Mouse (Mus musculus) CH12.LX (cell line): ENCODE measurements around the gene Abhd16b. TPM values are rescaled to one million over a fixed set of nuclear protein-coding genes. Genes with fewer than 3 reads are reported as not detected.

Experiments
- DNase-seq: peaks from one replicate; pipeline ENCODE4 v3.0.0-alpha.2; 2013; ENCODE audit errors: extremely low read depth
- H3K27ac ChIP-seq: 2 replicates; pipeline ENCODE4 v1.5.1; 2012; ENCODE audit warnings: low read depth, mild to moderate bottlenecking, control low read depth, moderate library complexity; ENCODE audit not compliant: insufficient read depth
- H3K27me3 ChIP-seq: replicated peaks from 2 replicates; pipeline ENCODE3; 2012; ENCODE audit warnings: inconsistent platforms
- H3K36me3 ChIP-seq, 2 experiments: replicated peaks in 1 of 2; 2 replicates each; pipeline versions ENCODE3 to v1.6.1; 2012; ENCODE audit warnings: inconsistent platforms in 1 of 2, low read length in 1 of 2, mild to moderate bottlenecking in 1 of 2, mixed read lengths in 1 of 2, moderate library complexity in 1 of 2; ENCODE audit not compliant: control insufficient read depth in 1 of 2, insufficient read depth in 1 of 2
- H3K4me1 ChIP-seq, 2 experiments: 2 replicates each; pipeline ENCODE4 v1.6.1; 2012; ENCODE audit warnings: inconsistent platforms in 1 of 2, moderate library complexity in 1 of 2; ENCODE audit not compliant: insufficient read depth in 2 of 2, control insufficient read depth in 1 of 2
- H3K4me2 ChIP-seq: 2 replicates; pipeline ENCODE4 v1.6.1; 2012; ENCODE audit warnings: low read depth, mild to moderate bottlenecking, control low read depth; ENCODE audit not compliant: poor library complexity, insufficient read depth, severe bottlenecking
- H3K4me3 ChIP-seq, 3 experiments: fragments of 150-350 bp in 1 of 3; sonication (generic) in 1 of 3; replicated peaks in 1 of 3; 2 replicates each; pipeline versions ENCODE3 to v1.5.1; 2011 to 2012; ENCODE audit warnings: low read depth in 2 of 3, low read length in 2 of 3, mild to moderate bottlenecking in 2 of 3, moderate library complexity in 2 of 3, control low read depth in 1 of 3, improper control_type of control experiment in 1 of 3, inconsistent platforms in 1 of 3, mixed read lengths in 1 of 3; ENCODE audit not compliant: poor library complexity in 1 of 3
- H3K79me2 ChIP-seq: replicated peaks from 2 replicates; pipeline ENCODE4 v1.6.1; 2012; ENCODE audit warnings: mild to moderate bottlenecking, moderate library complexity; ENCODE audit not compliant: control insufficient read depth, poor library complexity, insufficient read depth, severe bottlenecking; ENCODE audit errors: extremely low read depth
- H3K9ac ChIP-seq: 2 replicates; pipeline ENCODE4 v1.6.1; 2012; ENCODE audit warnings: low read depth, mild to moderate bottlenecking, control low read depth, moderate library complexity; ENCODE audit not compliant: insufficient read depth
- H3K9me3 ChIP-seq: replicated peaks from 2 replicates; pipeline ENCODE3; 2012; ENCODE audit warnings: low read length, inconsistent platforms, mixed read lengths
- BHLHE40 ChIP-seq: IDR thresholded peaks from 2 replicates; pipeline ENCODE4 v1.6.1; 2011; ENCODE audit warnings: mild to moderate bottlenecking, low read depth, low read length, improper control_type of control experiment
- CHD2 ChIP-seq: IDR thresholded peaks from 2 replicates; pipeline ENCODE4 v1.6.1; 2011; ENCODE audit warnings: low read length, improper control_type of control experiment
- CTCF ChIP-seq, 2 experiments: IDR thresholded peaks in 1 of 2; conservative IDR thresholded peaks in 1 of 2; 2 replicates each; pipeline ENCODE4 v1.5.1; 2011 to 2012; ENCODE audit warnings: low read depth in 2 of 2, low read length in 2 of 2, improper control_type of control experiment in 1 of 2, inconsistent platforms in 1 of 2, mild to moderate bottlenecking in 1 of 2, moderate library complexity in 1 of 2
- ELF1 ChIP-seq: IDR thresholded peaks from 2 replicates; pipeline ENCODE4 v1.6.1; 2014; ENCODE audit warnings: low read depth, mild to moderate bottlenecking, inconsistent platforms, low read length, improper control_type of control experiment
- EP300 ChIP-seq: IDR thresholded peaks from 2 replicates; pipeline ENCODE4 v1.6.1; 2011; ENCODE audit warnings: low read length, improper control_type of control experiment
- ETS1 ChIP-seq: conservative IDR thresholded peaks from 2 replicates; pipeline ENCODE4 v1.6.1; 2012; ENCODE audit warnings: low read depth, mild to moderate bottlenecking, inconsistent platforms, low read length, improper control_type of control experiment, moderate library complexity
- GABPA ChIP-seq: IDR thresholded peaks from 2 replicates; pipeline ENCODE4 v1.6.1; 2012; ENCODE audit warnings: low read depth, low read length, improper control_type of control experiment, inconsistent platforms; ENCODE audit not compliant: insufficient replicate concordance
- HCFC1 ChIP-seq: IDR thresholded peaks from 2 replicates; pipeline ENCODE4 v1.6.1; 2012; ENCODE audit warnings: low read depth, mild to moderate bottlenecking, inconsistent platforms, low read length, improper control_type of control experiment
- IRF4 ChIP-seq: IDR thresholded peaks from 2 replicates; pipeline ENCODE4 v1.6.1; 2014; ENCODE audit warnings: low read depth, mild to moderate bottlenecking, inconsistent platforms, low read length, improper control_type of control experiment
- JUN ChIP-seq: IDR thresholded peaks from 2 replicates; pipeline ENCODE4 v1.6.1; 2011; ENCODE audit warnings: low read depth, mild to moderate bottlenecking, low read length, improper control_type of control experiment, moderate library complexity; ENCODE audit not compliant: insufficient read depth
- MAFK ChIP-seq: IDR thresholded peaks from 2 replicates; pipeline ENCODE4 v1.6.1; 2011; ENCODE audit warnings: low read length, improper control_type of control experiment; ENCODE audit not compliant: insufficient replicate concordance
- MAX ChIP-seq: IDR thresholded peaks from 2 replicates; pipeline ENCODE4 v1.6.1; 2011; ENCODE audit warnings: low read length, improper control_type of control experiment
- MAZ ChIP-seq: IDR thresholded peaks from 2 replicates; pipeline ENCODE4 v1.6.1; 2012; ENCODE audit warnings: low read depth, mild to moderate bottlenecking, inconsistent platforms, low read length, improper control_type of control experiment, moderate library complexity
- MEF2A ChIP-seq: IDR thresholded peaks from 2 replicates; pipeline ENCODE4 v1.6.1; 2014; ENCODE audit warnings: low read depth, mild to moderate bottlenecking, inconsistent platforms, low read length, improper control_type of control experiment, borderline replicate concordance
- MXI1 ChIP-seq: IDR thresholded peaks from 2 replicates; pipeline ENCODE4 v1.6.1; 2011; ENCODE audit warnings: mild to moderate bottlenecking, low read depth, low read length, improper control_type of control experiment
- NELFE ChIP-seq: IDR thresholded peaks from 2 replicates; pipeline ENCODE4 v1.6.1; 2011; ENCODE audit warnings: low read depth, low read length, improper control_type of control experiment
- NRF1 ChIP-seq: IDR thresholded peaks from 2 replicates; pipeline ENCODE4 v1.6.1; 2014; ENCODE audit warnings: low read depth, mild to moderate bottlenecking, inconsistent platforms, low read length, improper control_type of control experiment, moderate library complexity
- POLR2A ChIP-seq: IDR thresholded peaks from 2 replicates; pipeline ENCODE4 v1.6.1; 2011; ENCODE audit warnings: low read depth, mild to moderate bottlenecking, improper control_type of control experiment, low read length
- RAD21 ChIP-seq: IDR thresholded peaks from 2 replicates; pipeline ENCODE4 v1.6.1; 2011; ENCODE audit warnings: low read depth, mild to moderate bottlenecking, low read length, improper control_type of control experiment, moderate library complexity
- RCOR1 ChIP-seq: conservative IDR thresholded peaks from 2 replicates; pipeline ENCODE4 v1.6.1; 2012; ENCODE audit warnings: low read depth, mild to moderate bottlenecking, inconsistent platforms, low read length, improper control_type of control experiment
- SIN3A ChIP-seq: IDR thresholded peaks from 2 replicates; pipeline ENCODE4 v1.6.1; 2012; ENCODE audit warnings: low read length, improper control_type of control experiment, inconsistent platforms
- SMC3 ChIP-seq: IDR thresholded peaks from 2 replicates; pipeline ENCODE4 v1.6.1; 2011; ENCODE audit warnings: low read depth, low read length, improper control_type of control experiment
- TBP ChIP-seq: conservative IDR thresholded peaks from 2 replicates; pipeline ENCODE4 v1.6.1; 2011; ENCODE audit warnings: low read depth, low read length, improper control_type of control experiment
- TCF12 ChIP-seq: IDR thresholded peaks from 2 replicates; pipeline ENCODE4 v1.6.1; 2014; ENCODE audit warnings: low read depth, mild to moderate bottlenecking, inconsistent platforms, low read length, improper control_type of control experiment
- UBTF ChIP-seq: IDR thresholded peaks from 2 replicates; pipeline ENCODE4 v1.6.1; 2012; ENCODE audit warnings: low read depth, mild to moderate bottlenecking, inconsistent platforms, low read length, improper control_type of control experiment, moderate library complexity
- USF1 ChIP-seq: IDR thresholded peaks from 2 replicates; pipeline ENCODE4 v1.6.1; 2014; ENCODE audit warnings: low read depth, mild to moderate bottlenecking, inconsistent platforms, low read length, improper control_type of control experiment
- USF2 ChIP-seq: conservative IDR thresholded peaks from 2 replicates; pipeline ENCODE4 v1.6.1; 2011; ENCODE audit warnings: low read depth, low read length, improper control_type of control experiment
- ZC3H11A ChIP-seq: IDR thresholded peaks from 2 replicates; pipeline ENCODE4 v1.6.1; 2012; ENCODE audit warnings: low read depth, mild to moderate bottlenecking, inconsistent platforms, low read length, improper control_type of control experiment
- ZMIZ1 ChIP-seq: IDR thresholded peaks from 2 replicates; pipeline ENCODE4 v1.6.1; 2012; ENCODE audit warnings: low read depth, mild to moderate bottlenecking, inconsistent platforms, low read length, improper control_type of control experiment
- ZNF384 ChIP-seq: IDR thresholded peaks from 2 replicates; pipeline ENCODE4 v1.6.1; 2012; ENCODE audit warnings: low read depth, low read length, improper control_type of control experiment, inconsistent platforms
- dilution Hi-C: fragments of 300-500 bp; cut with MboI; formaldehyde crosslinking; loops from 2 replicates; pipeline ENCODE4 v1.14.3; 2020; ENCODE audit warnings: low sequenced_read_pairs; ENCODE audit not compliant: extremely low pct_unique_long_range_greater_than_20kb, extremely low pct_ligation_motif_present
- in situ Hi-C: fragments of 300-500 bp; cut with MboI; formaldehyde crosslinking; loops from 3 replicates; pipeline ENCODE4 v1.14.3; 2019; ENCODE audit warnings: low sequenced_read_pairs, low pct_ligation_motif_present, low pct_unique_long_range_greater_than_20kb, mixed read lengths
- polyA plus RNA-seq: library from polyadenylated mRNA; unstranded; fragments of >175 nt; gene quantifications from 2 replicates; pipeline ENCODE4 v1.2.1, GENCODE M21; 2012; ENCODE audit warnings: low read depth; ENCODE audit not compliant: insufficient read length
- total RNA-seq, 2 experiments: library from RNA; depleted of rRNA; stranded (reverse); fragments of 300-350 nt in 1 of 2; fragments of >200 nt in 1 of 2; gene quantifications; 2 replicates each; pipeline ENCODE4 v1.2.3; 2012 to 2014

Gene Abhd16b
- total and polyA plus RNA-seq, 3 experiments, result not detected

DNA sequence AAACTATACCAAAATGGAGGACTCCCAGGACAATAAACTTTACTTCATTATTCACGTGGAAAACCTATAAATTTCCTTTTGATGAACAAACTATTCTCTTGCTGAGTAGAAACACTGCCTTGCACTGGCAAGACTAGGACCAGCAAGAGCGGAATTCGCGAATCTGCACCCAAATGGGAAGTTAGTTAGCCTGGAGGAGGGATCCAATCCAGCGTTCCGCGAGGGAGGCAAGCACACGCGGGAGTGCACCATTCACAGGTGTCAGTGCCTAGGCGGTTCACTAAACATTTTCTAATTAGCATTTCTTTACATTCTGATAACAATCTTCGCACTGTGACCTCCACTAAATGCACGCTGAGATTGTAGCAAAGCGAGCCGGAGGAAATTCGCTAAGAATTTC is 35.2 kb upstream of the Abhd16b start:
- DNase-seq, result no peak
- in situ Hi-C loops, result no loop called here
- no peak overlapping the region for H3K9ac ChIP-seq
- dilution Hi-C loops, result no loop called here
- H3K36me3 ChIP-seq, result peaks cover 0 to 2% of the 10 kb centered on the region in 2 experiments
- H3K27ac ChIP-seq, result no peak overlapping the region
- TF ChIP-seq CHD2, result no peak
- no peak for TF ChIP-seq ELF1
- TF ChIP-seq MAX, result no peak
- no peak for TF ChIP-seq HCFC1
- TF ChIP-seq TCF12, result no peak
- no peak for TF ChIP-seq MXI1
- no peak for TF ChIP-seq GABPA
- no peak for TF ChIP-seq MAZ
- no peak for TF ChIP-seq SIN3A
- TF ChIP-seq MAFK, result no peak
- no peak for TF ChIP-seq USF2
- TF ChIP-seq RAD21, result no peak
- no peak for TF ChIP-seq ETS1
- TF ChIP-seq TBP, result no peak
- no peak for TF ChIP-seq SMC3
- TF ChIP-seq ZNF384, result no peak
- TF ChIP-seq POLR2A, result no peak
- H3K4me3 ChIP-seq, result peak overlapping the region; percentile 53 to 90 (median 81)
- no peaks in the 10 kb centered on the region for H3K79me2 ChIP-seq
- H3K4me2 ChIP-seq, result peak overlapping the region; percentile 58; the same call in 1 of the 2 replicates
- peaks cover 2 to 43% of the 10 kb centered on the region in 2 experiments; a peak in 3 of 4 replicates for H3K4me1 ChIP-seq
- H3K27me3 ChIP-seq, result peaks cover 32% of the 10 kb centered on the region
- H3K9me3 ChIP-seq, result peaks cover 11% of the 10 kb centered on the region

DNA sequence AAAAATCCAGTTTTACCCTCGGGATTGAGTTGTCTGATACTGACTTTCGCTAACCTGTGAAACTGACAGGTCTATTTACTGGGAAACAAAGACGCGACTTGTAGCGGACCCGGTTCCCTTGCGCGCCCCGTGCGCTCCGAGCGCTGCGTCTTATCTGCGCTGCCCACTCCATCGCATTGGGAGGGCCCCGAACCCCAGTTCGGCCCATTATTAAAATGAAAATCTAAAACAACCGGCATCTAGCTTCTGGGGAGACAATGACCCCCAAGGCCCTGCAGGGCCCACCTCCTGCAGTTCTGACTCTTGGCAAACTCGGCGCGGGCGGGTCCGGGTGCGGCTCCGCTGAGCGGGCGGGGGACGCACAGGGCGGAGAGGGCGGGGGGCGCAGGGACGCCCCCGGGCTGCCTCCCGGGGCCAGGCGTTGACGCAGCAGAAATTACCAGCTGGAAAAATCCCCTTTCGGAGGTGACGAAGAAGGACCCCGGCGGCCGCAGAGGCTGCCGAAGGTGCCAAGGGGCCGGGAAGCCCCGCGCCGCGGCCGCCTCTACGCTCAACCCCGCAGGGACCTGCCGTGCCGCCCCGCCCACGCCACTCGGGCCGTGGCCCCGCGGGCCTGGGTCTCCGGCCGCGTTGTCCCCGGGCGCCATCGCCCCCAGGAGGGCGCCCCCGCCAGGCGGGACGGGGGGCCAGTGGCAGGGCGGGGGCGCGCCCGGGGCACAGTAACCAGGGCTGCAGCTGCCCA is 34.4 kb upstream of the Abhd16b start:
- dilution Hi-C loops (no loop called here), in situ Hi-C loops (no loop called here)
- Histone ChIP-seq H3K79me2 (no peaks in the 10 kb centered on the region), H3K36me3 (peaks cover 0 to 2% of the 10 kb centered on the region in 2 experiments), H3K9ac (peak overlapping the region; percentile 76), H3K4me3 (peak overlapping the region; percentile 53 to 90 (median 81)), H3K4me1 (peaks cover 2 to 43% of the 10 kb centered on the region in 2 experiments; a peak in 3 of 4 replicates), H3K9me3 (peaks cover 7% of the 10 kb centered on the region), H3K4me2 (peak overlapping the region; percentile 58), H3K27me3 (peaks cover 39% of the 10 kb centered on the region), H3K27ac (peak overlapping the region; percentile 60; the same call in 1 of the 2 replicates)
- peak; percentile 34 for DNase-seq
- TF ChIP-seq GABPA, result no peak
- TF ChIP-seq NELFE, result no peak
- no peak for TF ChIP-seq MAX
- TF ChIP-seq IRF4, result peak; percentile 6; the same call in 1 of the 2 replicates
- TF ChIP-seq MAZ, result no peak
- TF ChIP-seq ETS1, result 0 out of 2 replicates have a peak, but pooled peaks have one; percentile 36
- no peak for TF ChIP-seq JUN
- no peak for TF ChIP-seq UBTF
- no peak for TF ChIP-seq RCOR1
- TF ChIP-seq USF1, result no peak
- TF ChIP-seq MAFK, result no peak; the same call in 1 of the 2 replicates
- no peak for TF ChIP-seq BHLHE40
- TF ChIP-seq MEF2A, result 0 out of 2 replicates have a peak, but pooled peaks have one; percentile 11
- no peak for TF ChIP-seq USF2
- peak in 1 of 2 experiments; percentile 28; a peak in 2 of 4 replicates for TF ChIP-seq CTCF (conservative IDR thresholded peaks at IDR 0.05 in 1 of 2, IDR thresholded peaks at IDR 0.05 in 1 of 2; ENCODE audit: low read depth in 2 of 2, low read length in 2 of 2)
- TF ChIP-seq NRF1, result 0 out of 2 replicates have a peak, but pooled peaks have one; percentile 5
- TF ChIP-seq ZC3H11A, result no peak
- no peak for TF ChIP-seq TBP
- TF ChIP-seq SIN3A, result peak; percentile 34; the same call in 1 of the 2 replicates
- no peak for TF ChIP-seq EP300
- TF ChIP-seq ZMIZ1, result 0 out of 2 replicates have a peak, but pooled peaks have one; percentile 34
